Mouse (Mus musculus) erythroblast, embryonic 14.5 days (primary cell): ENCODE measurements around the gene Usp26.

ENCODE experiments used
- GATA1 ChIP-seq: IDR thresholded peaks from 2 replicates; pipeline ENCODE4 v1.6.1; 2012; ENCODE audit warnings: low read length, inconsistent platforms, mixed read lengths
- TAL1 ChIP-seq: IDR thresholded peaks from 3 replicates; pipeline ENCODE4 v1.6.1; 2012; ENCODE audit warnings: low read length, inconsistent platforms, mixed read lengths

- TF ChIP-seq GATA1 = no peak
- no peak for TF ChIP-seq TAL1
Observed at GRCm38 (mm10) chrX:51801133-51801532, at the start of gene Usp26.
